Mouse (Mus musculus) hindbrain, embryonic 16.5 days (tissue): ENCODE measurements around the gene Car11. TPM values are rescaled to one million over a fixed set of nuclear protein-coding genes. Genes with fewer than 3 reads are reported as not detected.

Experiments
- polyA plus RNA-seq: library from polyadenylated mRNA; unstranded; fragments of >200 nt; fragmentation: Nextera tagmentation; extraction: Ambion mirVana; gene quantifications from 2 replicates; pipeline ENCODE4 v1.2.1, GENCODE M21; 2015

The Car11 gene
- polyA plus RNA-seq, 1 experiment from 2014 or later, result 68.2 TPM

Other genes with a start within 250 kb of the Car11 start
- gene Ftl1, start 240.0 kb upstream of the Car11 start, polyA plus RNA-seq, result 5,303 and 5,527 TPM in 2 replicates
- gene Bax, start 232.9 kb upstream of the Car11 start, polyA plus RNA-seq, result 226 and 242 TPM in 2 replicates
- 0.20 and 0.30 TPM in 2 replicates for gene Tulp2, start 218.0 kb upstream of the Car11 start, polyA plus RNA-seq
- gene Gm45808, start 213.0 kb upstream of the Car11 start, polyA plus RNA-seq, result not detected in 2 replicates
- 4.0 and 4.3 TPM in 2 replicates for gene Dhdh, start 211.0 kb upstream of the Car11 start, polyA plus RNA-seq
- 141 and 151 TPM in 2 replicates for gene Nucb1, start 189.4 kb upstream of the Car11 start, polyA plus RNA-seq
- gene Ppp1r15a, start 173.6 kb upstream of the Car11 start, polyA plus RNA-seq, result 17.5 and 18.2 TPM in 2 replicates
- gene Plekha4, start 173.5 kb upstream of the Car11 start, polyA plus RNA-seq, result 2.2 and 3.1 TPM in 2 replicates
- 0.43 and 0.80 TPM in 2 replicates for gene Hsd17b14, start 144.9 kb upstream of the Car11 start, polyA plus RNA-seq
- gene Bcat2, start 129.7 kb upstream of the Car11 start, polyA plus RNA-seq, result 22.7 and 27.0 TPM in 2 replicates
- not detected in 2 replicates for gene Fgf21, start 84.4 kb upstream of the Car11 start, polyA plus RNA-seq
- gene Fut1, start 82.6 kb upstream of the Car11 start, polyA plus RNA-seq, result not detected in 2 replicates
- gene Izumo1, start 78.0 kb upstream of the Car11 start, polyA plus RNA-seq, result not detected in 2 replicates
- 16.7 and 17.5 TPM in 2 replicates for gene Rasip1, start 72.4 kb upstream of the Car11 start, polyA plus RNA-seq
- gene Mamstr, start 59.9 kb upstream of the Car11 start, polyA plus RNA-seq, result 2.9 and 5.2 TPM in 2 replicates
- gene Fut2, start 33.4 kb upstream of the Car11 start, polyA plus RNA-seq, result 0.09 and 0.19 TPM in 2 replicates
- gene Ntn5, start 15.8 kb upstream of the Car11 start, polyA plus RNA-seq, result 0.84 and 0.94 TPM in 2 replicates
- gene Sec1, start 5.4 kb upstream of the Car11 start, polyA plus RNA-seq, result 0.43 and 0.45 TPM in 2 replicates
- 3.2 and 3.3 TPM in 2 replicates for gene Dbp, start 5.2 kb downstream of the Car11 start, polyA plus RNA-seq
- 508 and 537 TPM in 2 replicates for gene Rpl18, start 15.6 kb downstream of the Car11 start, polyA plus RNA-seq
- gene Sphk2, start 18.2 kb downstream of the Car11 start, polyA plus RNA-seq, result 23.9 and 28.3 TPM in 2 replicates
- gene Fam83e, start 21.4 kb downstream of the Car11 start, polyA plus RNA-seq, result 0.37 and 0.44 TPM in 2 replicates
- not detected in 2 replicates for gene Spaca4, start 26.0 kb downstream of the Car11 start, polyA plus RNA-seq
- 17.2 and 21.3 TPM in 2 replicates for gene Lmtk3, start 83.9 kb downstream of the Car11 start, polyA plus RNA-seq
- 5.1 and 6.6 TPM in 2 replicates for gene Sult2b1, start 84.8 kb downstream of the Car11 start, polyA plus RNA-seq
- 243 TPM in 2 replicates for gene Cyth2, start 114.7 kb downstream of the Car11 start, polyA plus RNA-seq
- 1.2 TPM in 2 replicates for gene Kcnj14, start 124.9 kb downstream of the Car11 start, polyA plus RNA-seq
- 44.0 and 46.7 TPM in 2 replicates for gene Grwd1, start 131.1 kb downstream of the Car11 start, polyA plus RNA-seq
- 54.5 and 55.7 TPM in 2 replicates for gene Kdelr1, start 172.9 kb downstream of the Car11 start, polyA plus RNA-seq
- 3.3 and 3.4 TPM in 2 replicates for gene Grin2d, start 178.5 kb downstream of the Car11 start, polyA plus RNA-seq
- gene Syngr4, start 196.9 kb downstream of the Car11 start, polyA plus RNA-seq, result 0.22 TPM in 1 of 2 replicates, not detected in the other
- 6.5 and 8.2 TPM in 2 replicates for gene Tmem143, start 197.1 kb downstream of the Car11 start, polyA plus RNA-seq
- gene Emp3, start 221.6 kb downstream of the Car11 start, polyA plus RNA-seq, result 33.2 and 39.9 TPM in 2 replicates
- 6.6 and 8.7 TPM in 2 replicates for gene Ccdc114, start 224.2 kb downstream of the Car11 start, polyA plus RNA-seq